Mouse (Mus musculus): ENCODE measurements around the gene Nxt2. TPM values are rescaled to one million over a fixed set of nuclear protein-coding genes. Genes with fewer than 3 reads are reported as not detected.

The Nxt2 gene
- polyA plus RNA-seq, 1 experiment from 2014 or later = 15.5 TPM

DNA sequence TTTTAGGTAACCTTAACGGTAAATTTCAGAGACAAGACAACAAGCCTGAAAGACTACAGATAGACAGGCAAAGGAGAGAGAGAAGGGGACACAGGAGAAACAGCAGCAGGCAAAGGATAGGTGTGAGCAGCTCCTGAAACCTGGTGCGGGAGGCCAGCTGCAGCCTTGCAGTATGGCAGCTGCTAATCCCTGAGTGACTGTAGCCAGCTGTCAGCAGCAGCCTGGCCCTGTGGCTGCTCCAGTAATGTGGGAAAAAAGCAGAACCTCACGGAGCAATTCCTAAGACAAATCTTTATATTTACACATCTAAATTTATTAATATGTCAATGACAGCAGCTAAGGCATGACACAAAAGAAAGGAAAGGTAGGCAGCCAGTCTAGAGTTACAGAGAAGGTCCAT, 50.0 kb downstream of the Nxt2 start:
- 58% methylated on average over 3 of the region's 3 CpGs for WGBS

DNA sequence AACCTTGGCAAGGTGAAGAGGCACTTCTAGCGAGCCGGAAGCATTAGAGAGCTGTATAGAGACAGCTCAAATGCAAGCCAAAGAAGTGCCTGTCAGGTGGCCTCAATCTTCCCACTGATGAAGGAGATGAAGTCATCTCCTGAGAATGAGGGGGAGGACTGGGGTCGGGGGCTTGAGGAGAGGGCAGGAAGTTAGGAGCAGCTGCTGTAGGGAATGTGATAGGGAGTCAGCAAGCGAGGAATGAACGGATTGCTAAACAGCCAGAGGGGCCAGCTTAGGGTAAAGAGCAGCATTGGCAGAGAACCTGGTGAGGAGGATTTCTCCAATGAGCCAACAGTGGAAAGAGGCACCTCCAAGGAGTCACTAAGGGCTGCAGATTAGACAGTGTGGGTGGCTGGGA, 59.3 kb downstream of the Nxt2 start:
- Histone ChIP-seq H3K36me3 (ENCODE audit: control insufficient read depth, insufficient read depth, low read length) (no peaks in the 10 kb centered on the region), H3K4me1 (ENCODE audit: control insufficient read depth, insufficient read depth, low read length) (no peaks in the 10 kb centered on the region), H3K27me3 (replicated peaks; ENCODE audit: control insufficient read depth, insufficient read depth, low read length) (peaks cover 14% of the 10 kb centered on the region), H3K9ac (ENCODE audit: low read depth, low read length) (no peak overlapping the region), H3K9me3 (ENCODE audit: control insufficient read depth, low read length) (no peaks in the 10 kb centered on the region), H3K4me2 (ENCODE audit: low read depth, low read length) (no peak overlapping the region), H3K4me3 (ENCODE audit: low read depth, low read length) (no peak overlapping the region), H3K27ac (replicated peaks; ENCODE audit: low read depth, low read length) (no peak overlapping the region)
- DNase-seq (ENCODE audit: low spot score) (peak; percentile 36), ATAC-seq (ENCODE audit: low read depth) (no peak)
- 43% methylated on average over 5 of the region's 5 CpGs for WGBS

More for the DNA sequence above, 50.0 kb downstream of the Nxt2 start:
- Histone ChIP-seq H3K27me3 (replicated peaks; ENCODE audit: control insufficient read depth, insufficient read depth, low read length) (peaks cover 17% of the 10 kb centered on the region), H3K4me1 (ENCODE audit: control insufficient read depth, insufficient read depth, low read length) (no peaks in the 10 kb centered on the region), H3K9me3 (ENCODE audit: control insufficient read depth, low read length) (no peaks in the 10 kb centered on the region), H3K36me3 (ENCODE audit: control insufficient read depth, insufficient read depth, low read length) (no peaks in the 10 kb centered on the region), H3K9ac (ENCODE audit: low read depth, low read length) (no peak overlapping the region), H3K4me2 (ENCODE audit: low read depth, low read length) (no peak overlapping the region), H3K4me3 (ENCODE audit: low read depth, low read length) (no peak overlapping the region), H3K27ac (replicated peaks; ENCODE audit: low read depth, low read length) (no peak overlapping the region)
- DNase-seq (ENCODE audit: low spot score) = peak; percentile 10
- no peak; the same call in 1 of the 2 replicates for ATAC-seq (ENCODE audit: low read depth)

Other genes with a start within 250 kb of the Nxt2 start
- gene Gucy2f, start 29.8 kb upstream of the Nxt2 start, polyA plus RNA-seq (2014; fragmentation: Nextera tagmentation; extraction: Ambion mirVana) = 0.07 and 0.17 TPM in 2 replicates
- 46.8 and 54.3 TPM in 2 replicates for gene Kcne1l, start 79.5 kb downstream of the Nxt2 start, polyA plus RNA-seq (2014; fragmentation: Nextera tagmentation; extraction: Ambion mirVana)
- 16.5 and 18.1 TPM in 2 replicates for gene Acsl4, start 163.8 kb downstream of the Nxt2 start, polyA plus RNA-seq (2014; fragmentation: Nextera tagmentation; extraction: Ambion mirVana)

Measured in embryonic facial prominence, embryonic 14.5 days (tissue).